Mouse (Mus musculus) adrenal gland, adult 8-10 months (tissue): ENCODE data around the gene Cab39l. TPM values are rescaled to one million over a fixed set of nuclear protein-coding genes. Genes with fewer than 3 reads are reported as not detected.

Experiments used
- DNase-seq: peaks from one replicate; pipeline ENCODE4 v3.0.0; 2022
- total RNA-seq, 4 experiments: library from RNA; stranded (reverse); gene quantifications; 2 replicates each; pipeline ENCODE4 v1.2.4; 2022

Gene Cab39l
- total RNA-seq, 4 experiments from 2014 or later = 31.7 to 46.4 (median 42.3) TPM

DNA sequence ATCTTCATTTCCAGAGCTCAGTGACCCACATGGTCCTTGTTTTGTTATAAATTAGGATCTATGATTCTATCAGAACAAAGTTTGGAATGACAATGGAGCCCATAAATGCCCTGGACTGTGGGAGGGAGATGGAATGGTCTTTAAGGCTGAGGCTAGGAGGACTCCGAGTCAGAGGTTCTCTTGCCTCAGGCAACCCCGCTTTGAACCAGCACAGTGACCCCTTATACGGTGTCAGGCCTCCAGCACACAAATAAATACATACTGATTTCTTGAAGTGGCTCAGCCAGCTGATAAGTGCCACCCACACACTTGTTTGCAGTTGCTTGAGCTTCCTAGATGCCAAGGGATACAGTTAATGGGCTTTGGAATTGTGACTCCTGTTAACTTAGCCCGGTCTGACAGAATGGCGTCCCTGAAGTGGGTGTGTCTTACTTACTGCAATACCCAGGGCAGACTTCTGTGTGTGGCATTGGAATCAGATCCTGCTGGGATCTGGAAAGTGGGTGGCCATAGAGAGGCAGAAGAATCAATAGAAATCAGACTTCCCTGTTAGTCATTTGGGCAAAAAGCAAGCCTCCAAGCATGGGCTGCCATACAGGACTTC is 192.6 kb downstream of the Cab39l start:
- DNase-seq = no peak

DNA sequence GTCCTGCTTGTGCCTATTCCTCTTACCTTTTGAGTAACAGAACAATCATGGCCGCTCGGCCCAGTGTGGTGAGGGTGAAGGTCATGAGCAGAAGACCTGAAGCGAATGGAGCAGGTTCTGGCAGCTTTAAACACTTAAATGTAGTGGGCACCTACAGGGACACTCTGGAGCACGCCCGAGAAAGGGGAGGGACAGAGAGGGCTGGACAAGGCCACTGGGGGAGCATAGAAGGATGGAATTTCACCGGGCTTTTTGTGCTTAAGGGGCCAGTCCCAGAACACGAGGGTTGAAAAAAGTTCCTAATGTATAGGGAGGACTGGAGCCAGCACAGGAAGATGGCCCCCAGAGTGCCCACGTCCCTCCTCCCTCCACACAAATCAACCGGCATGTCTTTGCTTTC is 193.2 kb downstream of the Cab39l start:
- DNase-seq = no peak

Other genes with a start within 250 kb of the Cab39l start
- 10 to 100 TPM; 41.0 to 46.6 (median 44.5) TPM for gene Rcbtb1, start 239.8 kb upstream of the Cab39l start, total RNA-seq
- gene Gm6904, start 180.8 kb upstream of the Cab39l start, total RNA-seq = not detected
- gene Phf11a, start 143.4 kb upstream of the Cab39l start, total RNA-seq = under 1 TPM; 0.35 to 0.81 (median 0.61) TPM
- gene Phf11b, start 99.6 kb upstream of the Cab39l start, total RNA-seq = 1 to 10 TPM; 1.6 to 4.6 (median 3.0) TPM
- gene Phf11d, start 75.5 kb upstream of the Cab39l start, total RNA-seq = 1 to 10 TPM; 3.3 to 7.5 (median 5.5) TPM
- 1 to 10 TPM in 1 of 4 experiments, under 1 TPM in 3; 0.52 to 1.1 (median 0.80) TPM for gene Phf11c, start 45.6 kb upstream of the Cab39l start, total RNA-seq
- 1 to 10 TPM; 5.6 to 9.9 (median 7.4) TPM for gene Setdb2, start 88 bp upstream of the Cab39l start, total RNA-seq
- 10 to 100 TPM; 67.8 to 82.0 (median 78.5) TPM for gene Cdadc1, start 157.0 kb downstream of the Cab39l start, total RNA-seq
- 1 to 10 TPM; 1.0 to 2.3 (median 1.6) TPM for gene Shisa2, start 184.3 kb downstream of the Cab39l start, total RNA-seq